Mouse (Mus musculus) neural tube, embryonic 12.5 days (tissue): ENCODE measurements around the gene Elk4. TPM values are rescaled to one million over a fixed set of nuclear protein-coding genes. Genes with fewer than 3 reads are reported as not detected.

ENCODE experiments used
- ATAC-seq: fragments of 200-750 bp; cut with Nextera tagmentation; 2 replicates; pipeline ENCODE4 v1.8.0; 2017; ENCODE audit warnings: low read depth, mild to moderate bottlenecking, moderate TSS enrichment, moderate library complexity; ENCODE audit not compliant: low FRiP score
- H3K27ac ChIP-seq: fragments of 300-500 bp; sonication (generic); 2 replicates; pipeline ENCODE4 v1.5.1; 2016
- H3K27me3 ChIP-seq: fragments of 300-500 bp; sonication (generic); replicated peaks from 2 replicates; pipeline ENCODE4 v1.6.1; 2016; ENCODE audit warnings: mild to moderate bottlenecking
- H3K36me3 ChIP-seq: fragments of 300-500 bp; sonication (generic); 2 replicates; pipeline ENCODE4 v1.6.1; 2016; ENCODE audit warnings: mild to moderate bottlenecking
- H3K4me1 ChIP-seq: fragments of 300-500 bp; sonication (generic); 2 replicates; pipeline ENCODE4 v1.6.1; 2016
- H3K4me2 ChIP-seq: fragments of 300-500 bp; sonication (generic); replicated peaks from 2 replicates; pipeline ENCODE4 v1.6.1; 2016; ENCODE audit warnings: mild to moderate bottlenecking
- H3K4me3 ChIP-seq: fragments of 300-500 bp; sonication (generic); 2 replicates; pipeline ENCODE4 v1.5.1; 2016
- H3K9ac ChIP-seq: fragments of 300-500 bp; sonication (generic); 2 replicates; pipeline ENCODE4 v1.6.1; 2016; ENCODE audit warnings: mild to moderate bottlenecking
- H3K9me3 ChIP-seq: fragments of 300-500 bp; sonication (generic); 2 replicates; pipeline ENCODE4 v1.6.1; 2016; ENCODE audit warnings: mild to moderate bottlenecking
- WGBS: fragments of 180-500 bp; shearing (Covaris S2); methylation state at CpG from one replicate; pipeline ENCODE4 v1.1.7; 2016; 5-methylcytosine and 5-hydroxymethylcytosine counted together
- polyA plus RNA-seq: library from polyadenylated mRNA; unstranded; fragments of >200 nt; fragmentation: Nextera tagmentation; extraction: Ambion mirVana; gene quantifications from 2 replicates; pipeline ENCODE4 v1.2.1, GENCODE M21; 2016

Elk4 gene
- polyA plus RNA-seq, 1 experiment from 2014 or later: 16.1 TPM

- Histone ChIP-seq H3K27me3 (0 out of 2 replicates have a peak, but pooled peaks cover 5% of the 10 kb centered on the region), H3K4me3 (no peak overlapping the region), H3K27ac (no peak overlapping the region), H3K9ac (no peak overlapping the region), H3K9me3 (no peaks in the 10 kb centered on the region), H3K4me2 (no peak overlapping the region), H3K4me1 (no peaks in the 10 kb centered on the region), H3K36me3 (no peaks in the 10 kb centered on the region)
- no peak for ATAC-seq
- WGBS: 70% methylated on average over 7 of the region's 7 CpGs
Measured at GRCm38 (mm10) chr1:132060036-132060769, 52.8 kb downstream of the Elk4 start.

DNA sequence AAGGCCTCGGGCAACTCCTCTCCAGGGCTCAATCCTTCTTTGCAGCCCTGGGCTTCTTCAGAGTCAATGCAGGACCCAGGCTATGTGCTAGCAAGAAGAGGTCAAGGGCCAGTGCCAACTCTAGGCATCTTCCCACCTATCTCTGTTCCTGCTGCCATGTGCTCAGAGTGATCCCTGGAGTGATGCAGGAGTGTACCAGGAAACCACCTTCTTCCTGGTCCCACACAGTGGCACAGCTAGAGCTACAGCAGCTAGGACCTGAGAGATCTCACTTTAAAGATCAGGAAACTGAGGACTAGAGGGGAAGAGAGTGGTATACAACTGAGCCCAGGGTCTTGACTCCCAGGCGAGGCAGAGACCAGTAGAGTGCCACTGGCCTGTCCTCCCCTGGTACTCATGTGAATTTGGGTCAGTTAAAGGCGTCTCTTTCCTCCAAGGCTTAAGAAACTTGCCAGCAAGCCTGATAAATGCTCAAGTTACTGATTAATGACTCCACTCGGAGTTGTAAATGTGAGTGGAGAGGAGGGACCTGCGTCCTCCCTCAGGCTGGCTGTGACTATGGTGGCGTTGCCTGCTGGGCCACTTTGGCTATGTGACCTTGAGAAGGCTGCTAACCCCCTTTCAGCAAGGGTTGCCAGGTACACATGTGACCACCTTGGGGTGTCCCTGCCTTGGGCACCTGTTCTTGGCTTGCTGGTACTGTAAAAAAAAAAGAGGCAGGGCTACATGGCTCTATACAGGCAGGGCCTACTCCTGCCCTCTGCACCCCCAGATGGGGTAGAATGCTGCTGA, 54.5 kb downstream of the Elk4 start:
- no peak for ATAC-seq
- Histone ChIP-seq H3K36me3 (no peaks in the 10 kb centered on the region), H3K27ac (no peak overlapping the region), H3K4me3 (no peak overlapping the region), H3K9me3 (no peaks in the 10 kb centered on the region), H3K4me2 (no peak overlapping the region), H3K27me3 (peaks cover 22% of the 10 kb centered on the region), H3K4me1 (no peaks in the 10 kb centered on the region), H3K9ac (no peak overlapping the region)
- WGBS: 41% methylated on average over 6 of the region's 6 CpGs

- no peak for ATAC-seq
- Histone ChIP-seq H3K36me3 (no peaks in the 10 kb centered on the region), H3K4me2 (no peak overlapping the region), H3K4me3 (no peak overlapping the region), H3K9ac (no peak overlapping the region), H3K27me3 (peaks cover 32% of the 10 kb centered on the region), H3K4me1 (peaks cover 11% of the 10 kb centered on the region), H3K27ac (no peak overlapping the region), H3K9me3 (no peaks in the 10 kb centered on the region)
- 86% methylated on average over 4 of the region's 4 CpGs for WGBS
Measured at GRCm38 (mm10) chr1:132063096-132063495, 55.7 kb downstream of the Elk4 start.

- H3K27ac ChIP-seq: no peak overlapping the region
- H3K4me2 ChIP-seq: no peak overlapping the region
- H3K36me3 ChIP-seq: no peaks in the 10 kb centered on the region
- whole genome bisulfite sequencing: 49% methylated on average over 1 of the region's 1 CpGs
- H3K9ac ChIP-seq: no peak overlapping the region
- peaks cover 48% of the 10 kb centered on the region for H3K27me3 ChIP-seq
- no peaks in the 10 kb centered on the region for H3K9me3 ChIP-seq
- ATAC-seq: no peak
- H3K4me1 ChIP-seq: peaks cover 12% of the 10 kb centered on the region
- H3K4me3 ChIP-seq: no peak overlapping the region
Measured at GRCm38 (mm10) chr1:132065001-132065400, 57.6 kb downstream of the Elk4 start.

GRCm38 (mm10) chr1:132065475-132066172, 58.2 kb downstream of the Elk4 start:
- Histone ChIP-seq H3K4me3 (no peak overlapping the region), H3K27ac (no peak overlapping the region), H3K27me3 (peaks cover 48% of the 10 kb centered on the region), H3K9ac (no peak overlapping the region), H3K4me1 (peaks cover 12% of the 10 kb centered on the region), H3K4me2 (no peak overlapping the region), H3K36me3 (no peaks in the 10 kb centered on the region), H3K9me3 (no peaks in the 10 kb centered on the region)
- ATAC-seq: no peak
- WGBS: 81% methylated on average over 8 of the region's 8 CpGs

GRCm38 (mm10) chr1:132067261-132068255, 60.2 kb downstream of the Elk4 start, which contains the start of gene Mfsd4a:
Gene Mfsd4a, minus strand, starts transcription at chr1:132068062.
- no peaks in the 10 kb centered on the region for H3K9me3 ChIP-seq
- WGBS: 3% methylated on average over 75 of the region's 80 CpGs
- H3K27ac ChIP-seq: no peak within 1 kb of the TSS

DNA sequence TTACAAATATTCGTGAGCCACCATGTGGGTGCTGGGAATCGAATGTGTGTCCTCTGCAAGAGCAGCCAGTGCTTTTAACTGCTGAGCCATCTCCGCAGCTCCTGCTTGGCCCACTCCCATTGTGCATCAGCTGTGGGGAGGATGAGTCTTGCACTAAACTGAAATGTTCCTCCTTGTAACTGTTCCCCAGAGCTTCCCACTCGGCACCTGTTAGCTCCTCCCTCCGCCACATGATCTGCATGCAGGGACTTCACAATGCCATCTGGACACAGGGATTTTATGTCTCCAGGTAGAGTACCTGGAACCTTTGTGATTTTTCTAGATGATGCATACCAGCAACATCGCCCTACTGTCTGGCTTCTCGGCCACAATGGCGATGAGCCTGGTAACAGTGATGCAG, 62.0 kb downstream of the Elk4 start:
- H3K9ac ChIP-seq: no peak overlapping the region
- 86% methylated on average over 8 of the region's 8 CpGs for WGBS
- H3K27ac ChIP-seq: no peak overlapping the region
- no peak for ATAC-seq
- H3K4me3 ChIP-seq: no peak overlapping the region
- no peaks in the 10 kb centered on the region for H3K36me3 ChIP-seq
- no peaks in the 10 kb centered on the region for H3K9me3 ChIP-seq
- peaks cover 12% of the 10 kb centered on the region for H3K4me1 ChIP-seq
- no peak overlapping the region for H3K4me2 ChIP-seq
- H3K27me3 ChIP-seq: peaks cover 48% of the 10 kb centered on the region

More at GRCm38 (mm10) chr1:132067261-132068255, 60.2 kb downstream of the Elk4 start, which contains the start of gene Mfsd4a:
- H3K4me2 ChIP-seq: peak within 1 kb of the TSS; percentile 86
- no peaks in the 10 kb centered on the region for H3K36me3 ChIP-seq
- peak; percentile 63 for ATAC-seq
- H3K4me1 ChIP-seq: peaks cover 12% of the 10 kb centered on the region
- H3K9ac ChIP-seq: peak within 1 kb of the TSS; percentile 62
- peaks cover 48% of the 10 kb centered on the region for H3K27me3 ChIP-seq
- peak within 1 kb of the TSS; percentile 41 for H3K4me3 ChIP-seq

GRCm38 (mm10) chr1:132070659-132071058, 63.3 kb downstream of the Elk4 start:
- Histone ChIP-seq H3K27ac (no peak overlapping the region), H3K4me1 (peaks cover 12% of the 10 kb centered on the region), H3K36me3 (no peaks in the 10 kb centered on the region), H3K9me3 (no peaks in the 10 kb centered on the region), H3K4me2 (no peak overlapping the region), H3K4me3 (no peak overlapping the region), H3K9ac (no peak overlapping the region), H3K27me3 (peaks cover 39% of the 10 kb centered on the region)
- ATAC-seq: no peak
- WGBS: 85% methylated on average over 3 of the region's 3 CpGs

DNA sequence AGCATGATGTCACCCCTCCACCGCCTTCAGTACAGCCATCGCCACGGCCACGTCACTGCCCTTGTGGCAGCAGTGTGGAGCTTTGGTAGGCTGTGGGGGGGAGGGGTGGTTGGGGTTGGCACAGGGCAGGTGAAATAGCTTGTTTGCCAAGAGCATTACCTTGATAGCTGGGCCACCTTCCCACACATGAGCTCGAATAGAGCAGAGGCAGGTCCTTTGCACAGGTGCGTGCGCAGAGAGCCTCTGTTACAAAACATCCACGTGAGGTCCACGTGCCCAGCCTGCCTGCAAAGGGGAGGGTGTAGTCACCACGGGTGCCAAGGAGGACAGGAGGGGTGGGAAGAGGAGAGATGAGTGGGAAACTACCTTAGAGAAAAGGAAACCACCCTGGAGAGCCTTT, 68.2 kb downstream of the Elk4 start:
- Histone ChIP-seq H3K27ac (no peak overlapping the region), H3K4me2 (no peak overlapping the region), H3K9ac (no peak overlapping the region), H3K36me3 (no peaks in the 10 kb centered on the region), H3K4me1 (no peaks in the 10 kb centered on the region), H3K9me3 (no peaks in the 10 kb centered on the region), H3K4me3 (no peak overlapping the region), H3K27me3 (no peaks in the 10 kb centered on the region)
- ATAC-seq: no peak
- 87% methylated on average over 10 of the region's 10 CpGs for WGBS

GRCm38 (mm10) chr1:132078413-132078812, 71.0 kb downstream of the Elk4 start:
- 89% methylated on average over 2 of the region's 2 CpGs for WGBS
- H3K4me2 ChIP-seq: no peak overlapping the region
- ATAC-seq: no peak

More at GRCm38 (mm10) chr1:132078413-132078812, 71.0 kb downstream of the Elk4 start:
- H3K4me1 ChIP-seq: no peaks in the 10 kb centered on the region
- H3K27me3 ChIP-seq: no peaks in the 10 kb centered on the region
- H3K4me3 ChIP-seq: no peak overlapping the region
- no peaks in the 10 kb centered on the region for H3K36me3 ChIP-seq
- H3K9me3 ChIP-seq: no peaks in the 10 kb centered on the region
- H3K27ac ChIP-seq: no peak overlapping the region
- no peak overlapping the region for H3K9ac ChIP-seq
